Mouse (Mus musculus) limb, embryonic 14.5 days (tissue): ENCODE results near the gene Scgb1b30. TPM values are rescaled to one million over a fixed set of nuclear protein-coding genes. Genes with fewer than 3 reads are reported as not detected.

Source experiments
- ATAC-seq: fragments of 200-750 bp; cut with Nextera tagmentation; 2 replicates; pipeline ENCODE4 v1.8.0; 2017; ENCODE audit warnings: low read depth, moderate number of reproducible peaks, moderate TSS enrichment; ENCODE audit not compliant: low FRiP score
- DNase-seq: peaks from one replicate; pipeline ENCODE4 v3.0.0-alpha.2; 2015; ENCODE audit warnings: low spot score
- H3K27ac ChIP-seq: fragments of 300-500 bp; sonication (generic); replicated peaks from 2 replicates; pipeline ENCODE4 v1.5.1; 2014; ENCODE audit warnings: low read depth, mild to moderate bottlenecking, low read length, moderate library complexity, mixed read lengths
- H3K27me3 ChIP-seq: fragments of 300-500 bp; sonication (generic); 2 replicates; pipeline ENCODE4 v1.6.1; 2014; ENCODE audit warnings: low read length, mixed read lengths; ENCODE audit not compliant: control insufficient read depth, insufficient read depth
- H3K36me3 ChIP-seq: fragments of 300-500 bp; sonication (generic); 2 replicates; pipeline ENCODE4 v1.6.1; 2014; ENCODE audit warnings: mild to moderate bottlenecking, low read length, moderate library complexity, mixed read lengths; ENCODE audit not compliant: control insufficient read depth, insufficient read depth
- H3K4me1 ChIP-seq: fragments of 300-500 bp; sonication (generic); 2 replicates; pipeline ENCODE4 v1.6.1; 2014; ENCODE audit warnings: antibody characterized with exemption, low read length, mixed read lengths; ENCODE audit not compliant: control insufficient read depth, insufficient read depth
- H3K4me2 ChIP-seq: fragments of 300-500 bp; sonication (generic); replicated peaks from 2 replicates; pipeline ENCODE4 v1.6.1; 2014; ENCODE audit warnings: low read depth, mild to moderate bottlenecking, low read length, moderate library complexity; ENCODE audit not compliant: severe bottlenecking
- H3K4me3 ChIP-seq: fragments of 300-500 bp; sonication (generic); replicated peaks from 2 replicates; pipeline ENCODE4 v1.5.1; 2014; ENCODE audit warnings: low read length
- H3K9ac ChIP-seq: fragments of 300-500 bp; sonication (generic); 2 replicates; pipeline ENCODE4 v1.6.1; 2014; ENCODE audit warnings: mild to moderate bottlenecking, low read depth, low read length, moderate library complexity; ENCODE audit not compliant: severe bottlenecking
- H3K9me3 ChIP-seq: fragments of 300-500 bp; sonication (generic); 2 replicates; pipeline ENCODE4 v1.6.1; 2016; ENCODE audit warnings: low read length; ENCODE audit not compliant: control insufficient read depth
- POLR2A ChIP-seq: fragments of 200-500 bp; IDR thresholded peaks from 2 replicates; pipeline ENCODE4 v1.8.0; 2012; ENCODE audit warnings: inconsistent platforms, mild to moderate bottlenecking, moderate library complexity, borderline replicate concordance; ENCODE audit not compliant: insufficient read depth, insufficient read length; ENCODE audit errors: extremely low read depth
- WGBS: fragments of 180-500 bp; shearing (Covaris S2); extraction: QIAGEN DNeasy Blood & Tissue Kit; methylation state at CpG from one replicate; pipeline ENCODE4 v1.1.7; 2014; 5-methylcytosine and 5-hydroxymethylcytosine counted together
- polyA plus RNA-seq, 2 experiments: library from polyadenylated mRNA; depleted of rRNA in 1 of 2; stranded (reverse) in 1 of 2; unstranded in 1 of 2; fragments of >200 nt; fragmentation: Nextera tagmentation in 1 of 2; extraction: Ambion mirVana in 1 of 2; gene quantifications; 2 replicates each; pipeline versions ENCODE4 v1.2.1 to v1.2.3; 2012 to 2014

Scgb1b30 gene
- polyA plus RNA-seq, 2 experiments: not detected

- Histone ChIP-seq H3K36me3 (peaks cover 44% of the 10 kb centered on the region), H3K4me2 (no peak overlapping the region), H3K9me3 (no peaks in the 10 kb centered on the region), H3K27me3 (no peaks in the 10 kb centered on the region), H3K27ac (no peak overlapping the region), H3K4me1 (no peaks in the 10 kb centered on the region), H3K4me3 (no peak overlapping the region), H3K9ac (no peak overlapping the region)
- 91% methylated on average over 6 of the region's 6 CpGs for WGBS
- DNase-seq (no peak), ATAC-seq (no peak)
- no peak for TF ChIP-seq POLR2A
These were observed 44.3 kb downstream of the Scgb1b30 start for GRCm38 (mm10) chr7:34139493-34139892.

DNA sequence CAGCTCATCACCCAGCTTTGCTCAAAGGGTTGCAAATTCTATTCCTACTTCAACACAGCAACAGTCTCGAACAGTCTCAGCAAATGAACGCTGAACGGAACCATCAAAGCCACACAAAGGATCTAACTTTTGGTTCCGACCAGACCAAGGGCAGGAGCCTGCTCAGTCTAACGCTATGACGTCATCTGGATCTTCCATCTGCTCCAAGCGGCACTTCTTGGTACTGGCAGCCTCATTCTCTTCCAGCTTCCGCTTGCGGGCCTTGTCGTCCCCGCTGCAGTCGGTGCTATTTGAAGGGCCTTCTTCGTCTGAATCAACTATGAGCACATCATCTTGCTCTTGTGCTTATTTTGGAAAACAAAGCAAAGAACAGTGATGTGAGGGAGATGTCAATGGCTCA, 45.9 kb downstream of the Scgb1b30 start:
- ATAC-seq (no peak), DNase-seq (no peak)
- Histone ChIP-seq H3K27me3 (no peaks in the 10 kb centered on the region), H3K4me2 (no peak overlapping the region), H3K27ac (no peak overlapping the region), H3K9ac (no peak overlapping the region), H3K9me3 (no peaks in the 10 kb centered on the region), H3K4me3 (no peak overlapping the region), H3K4me1 (no peaks in the 10 kb centered on the region), H3K36me3 (peaks cover 60% of the 10 kb centered on the region)
- 94% methylated on average over 13 of the region's 13 CpGs for WGBS
- no peak for TF ChIP-seq POLR2A

- WGBS: 93% methylated on average over 4 of the region's 4 CpGs
- no peak overlapping the region for H3K4me3 ChIP-seq
- DNase-seq (no peak), ATAC-seq (no peak)
- peaks cover 6% of the 10 kb centered on the region for H3K9me3 ChIP-seq
- no peak overlapping the region for H3K4me2 ChIP-seq
- no peak for TF ChIP-seq POLR2A
- H3K9ac ChIP-seq: no peak overlapping the region
- H3K27ac ChIP-seq: no peak overlapping the region
- no peaks in the 10 kb centered on the region for H3K4me1 ChIP-seq
- H3K36me3 ChIP-seq: peaks cover 98% of the 10 kb centered on the region
- H3K27me3 ChIP-seq: no peaks in the 10 kb centered on the region
These were observed 52.0 kb downstream of the Scgb1b30 start for GRCm38 (mm10) chr7:34147193-34147592.

Other genes starting within 250 kb of the Scgb1b30 start
- gene Scgb2b26, start 150.4 kb upstream of the Scgb1b30 start, polyA plus RNA-seq (2012; rRNA removed): not detected in 2 replicates
- not detected in 2 replicates for gene Scgb2b26, start 150.4 kb upstream of the Scgb1b30 start, polyA plus RNA-seq (2014; fragmentation: Nextera tagmentation; extraction: Ambion mirVana)
- not detected in 2 replicates for gene Scgb2b27, start 81.5 kb upstream of the Scgb1b30 start, polyA plus RNA-seq (2012; rRNA removed)
- not detected in 2 replicates for gene Scgb2b27, start 81.5 kb upstream of the Scgb1b30 start, polyA plus RNA-seq (2014; fragmentation: Nextera tagmentation; extraction: Ambion mirVana)
- gene Scgb1b27, start 73.9 kb upstream of the Scgb1b30 start, polyA plus RNA-seq (2012; rRNA removed): not detected in 2 replicates
- not detected in 2 replicates for gene Scgb1b27, start 73.9 kb upstream of the Scgb1b30 start, polyA plus RNA-seq (2014; fragmentation: Nextera tagmentation; extraction: Ambion mirVana)
- 62.4 and 77.4 TPM in 2 replicates for gene Wtip, start 37.8 kb downstream of the Scgb1b30 start, polyA plus RNA-seq (2012; rRNA removed)
- gene Wtip, start 37.8 kb downstream of the Scgb1b30 start, polyA plus RNA-seq (2014; fragmentation: Nextera tagmentation; extraction: Ambion mirVana): 8.6 and 10.8 TPM in 2 replicates
- 132 and 147 TPM in 2 replicates for gene Uba2, start 74.2 kb downstream of the Scgb1b30 start, polyA plus RNA-seq (2012; rRNA removed)
- 182 and 195 TPM in 2 replicates for gene Uba2, start 74.2 kb downstream of the Scgb1b30 start, polyA plus RNA-seq (2014; fragmentation: Nextera tagmentation; extraction: Ambion mirVana)
- gene Pdcd2l, start 101.2 kb downstream of the Scgb1b30 start, polyA plus RNA-seq (2012; rRNA removed): 44.0 and 44.5 TPM in 2 replicates
- gene Pdcd2l, start 101.2 kb downstream of the Scgb1b30 start, polyA plus RNA-seq (2014; fragmentation: Nextera tagmentation; extraction: Ambion mirVana): 49.9 and 57.1 TPM in 2 replicates
- gene Gpi1, start 134.9 kb downstream of the Scgb1b30 start, polyA plus RNA-seq (2012; rRNA removed): 256 and 301 TPM in 2 replicates
- 275 and 281 TPM in 2 replicates for gene Gpi1, start 134.9 kb downstream of the Scgb1b30 start, polyA plus RNA-seq (2014; fragmentation: Nextera tagmentation; extraction: Ambion mirVana)
- not detected in 2 replicates for gene Gm6096, start 155.6 kb downstream of the Scgb1b30 start, polyA plus RNA-seq (2012; rRNA removed)
- gene Gm6096, start 155.6 kb downstream of the Scgb1b30 start, polyA plus RNA-seq (2014; fragmentation: Nextera tagmentation; extraction: Ambion mirVana): 0.54 and 0.55 TPM in 2 replicates
- gene 4931406P16Rik, start 218.1 kb downstream of the Scgb1b30 start, polyA plus RNA-seq (2012; rRNA removed): 34.3 and 41.9 TPM in 2 replicates
- gene 4931406P16Rik, start 218.1 kb downstream of the Scgb1b30 start, polyA plus RNA-seq (2014; fragmentation: Nextera tagmentation; extraction: Ambion mirVana): 31.6 and 39.3 TPM in 2 replicates